Mouse (Mus musculus) thymus, adult 2 months (tissue): ENCODE results near the gene Tcaim.

Experiments used
- CTCF ChIP-seq: fragments of 200-500 bp; IDR thresholded peaks from 2 replicates; pipeline ENCODE4 v1.5.1; 2012; ENCODE audit warnings: mild to moderate bottlenecking, control low read depth, low read length, moderate library complexity, borderline replicate concordance; ENCODE audit not compliant: control insufficient read depth, poor library complexity, insufficient read depth; ENCODE audit errors: extremely low read depth
- POLR2A ChIP-seq: fragments of 200-500 bp; IDR thresholded peaks from 2 replicates; pipeline ENCODE4 v1.6.1; 2012; ENCODE audit warnings: mild to moderate bottlenecking, low read length, control low read depth, moderate library complexity; ENCODE audit not compliant: control insufficient read depth, poor library complexity, insufficient read depth; ENCODE audit errors: extremely low read depth

DNA sequence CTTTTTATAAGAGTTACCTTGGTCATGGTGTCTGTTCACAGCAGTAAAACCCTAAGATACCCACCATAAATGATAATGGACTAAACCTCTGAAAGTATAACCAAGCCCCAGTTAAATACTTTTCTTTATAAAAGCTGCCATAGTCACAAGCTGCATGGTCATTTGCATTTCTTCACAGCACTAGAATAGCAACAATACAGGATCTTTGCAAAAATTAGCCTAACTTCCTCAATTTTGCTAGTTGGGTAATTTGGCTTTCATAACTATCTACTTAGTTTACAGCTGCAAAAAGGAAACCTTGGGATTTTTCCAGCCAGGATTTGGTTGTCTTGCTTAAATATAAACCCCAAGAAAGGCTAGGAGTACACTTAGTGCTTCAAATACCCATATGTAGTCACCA lies 55.4 kb downstream of the Tcaim start:
- TF ChIP-seq CTCF (no peak), POLR2A (no peak)
